Mouse (Mus musculus): ENCODE results near the gene Fgd3. TPM values are rescaled to one million over a fixed set of nuclear protein-coding genes. Genes with fewer than 3 reads are reported as not detected.

Fgd3 gene
- polyA plus RNA-seq, 1 experiment = 22.0 TPM

GRCm38 (mm10) chr13:49358184-49358583, 38.1 kb upstream of the Fgd3 start:
- Histone ChIP-seq H3K27me3 (ENCODE audit: control insufficient read depth, insufficient read depth, low read length) (no peaks in the 10 kb centered on the region), H3K4me1 (ENCODE audit: control insufficient read depth, insufficient read depth, insufficient read length) (peaks cover 9% of the 10 kb centered on the region; the same call in 1 of the 2 replicates), H3K4me3 (ENCODE audit: extremely low read depth, insufficient read depth, insufficient read length) (no peak overlapping the region), H3K27ac (ENCODE audit: insufficient read depth, low read length) (no peak overlapping the region), H3K36me3 (ENCODE audit: control insufficient read depth, insufficient read depth, low read length) (no peaks in the 10 kb centered on the region)
- 86% methylated on average over 3 of the region's 3 CpGs for WGBS
- TF ChIP-seq CTCF (IDR thresholded peaks at IDR 0.05; ENCODE audit: extremely low read depth, insufficient read depth, insufficient read length, insufficient replicate concordance) (no peak), POLR2A (IDR thresholded peaks at IDR 0.05; ENCODE audit: low read depth, low read length) (no peak)
- no peak for DNase-seq (ENCODE audit: low read depth in 1 of 2, low spot score in 2 of 2)

- Histone ChIP-seq H3K36me3 (ENCODE audit: control insufficient read depth, insufficient read depth, low read length) (no peaks in the 10 kb centered on the region), H3K27ac (ENCODE audit: insufficient read depth, low read length) (no peak overlapping the region), H3K4me1 (ENCODE audit: control insufficient read depth, insufficient read depth, insufficient read length) (peaks cover 15% of the 10 kb centered on the region), H3K4me3 (ENCODE audit: extremely low read depth, insufficient read depth, insufficient read length) (no peak overlapping the region), H3K27me3 (ENCODE audit: control insufficient read depth, insufficient read depth, low read length) (no peaks in the 10 kb centered on the region)
- no peak for TF ChIP-seq POLR2A (IDR thresholded peaks at IDR 0.05; ENCODE audit: low read depth, low read length)
- no peak for TF ChIP-seq CTCF (IDR thresholded peaks at IDR 0.05; ENCODE audit: extremely low read depth, insufficient read depth, insufficient read length, insufficient replicate concordance)
- WGBS = 97% methylated on average over 8 of the region's 8 CpGs
- DNase-seq (ENCODE audit: low read depth in 1 of 2, low spot score in 2 of 2) = no peak
Observed at GRCm38 (mm10) chr13:49357367-49358026, 37.4 kb upstream of the Fgd3 start.

GRCm38 (mm10) chr13:49356090-49356489, 36.0 kb upstream of the Fgd3 start:
- Histone ChIP-seq H3K36me3 (ENCODE audit: control insufficient read depth, insufficient read depth, low read length) (no peaks in the 10 kb centered on the region), H3K27ac (ENCODE audit: insufficient read depth, low read length) (no peak overlapping the region), H3K4me3 (ENCODE audit: extremely low read depth, insufficient read depth, insufficient read length) (no peak overlapping the region), H3K27me3 (ENCODE audit: control insufficient read depth, insufficient read depth, low read length) (no peaks in the 10 kb centered on the region), H3K4me1 (ENCODE audit: control insufficient read depth, insufficient read depth, insufficient read length) (peaks cover 11% of the 10 kb centered on the region)
- 90% methylated on average over 7 of the region's 7 CpGs for WGBS
- TF ChIP-seq CTCF (IDR thresholded peaks at IDR 0.05; ENCODE audit: extremely low read depth, insufficient read depth, insufficient read length, insufficient replicate concordance) = no peak
- no peak for TF ChIP-seq POLR2A (IDR thresholded peaks at IDR 0.05; ENCODE audit: low read depth, low read length)
- DNase-seq (ENCODE audit: low read depth in 1 of 2, low spot score in 2 of 2) = no peak

- Histone ChIP-seq H3K27ac (ENCODE audit: insufficient read depth, low read length) (no peak overlapping the region), H3K4me3 (ENCODE audit: extremely low read depth, insufficient read depth, insufficient read length) (no peak overlapping the region), H3K27me3 (ENCODE audit: control insufficient read depth, insufficient read depth, low read length) (no peaks in the 10 kb centered on the region), H3K4me1 (ENCODE audit: control insufficient read depth, insufficient read depth, insufficient read length) (peaks cover 11% of the 10 kb centered on the region), H3K36me3 (ENCODE audit: control insufficient read depth, insufficient read depth, low read length) (no peaks in the 10 kb centered on the region)
- DNase-seq (ENCODE audit: low read depth in 1 of 2, low spot score in 2 of 2) = no peak
- 80% methylated on average over 11 of the region's 11 CpGs for WGBS
- TF ChIP-seq CTCF (IDR thresholded peaks at IDR 0.05; ENCODE audit: extremely low read depth, insufficient read depth, insufficient read length, insufficient replicate concordance) (no peak), POLR2A (IDR thresholded peaks at IDR 0.05; ENCODE audit: low read depth, low read length) (no peak)
Observed at GRCm38 (mm10) chr13:49355461-49356061, 35.5 kb upstream of the Fgd3 start.

- Histone ChIP-seq H3K36me3 (ENCODE audit: control insufficient read depth, insufficient read depth, low read length) (no peaks in the 10 kb centered on the region), H3K27ac (ENCODE audit: insufficient read depth, low read length) (no peak overlapping the region), H3K4me1 (ENCODE audit: control insufficient read depth, insufficient read depth, insufficient read length) (peaks cover 14% of the 10 kb centered on the region), H3K27me3 (ENCODE audit: control insufficient read depth, insufficient read depth, low read length) (no peaks in the 10 kb centered on the region), H3K4me3 (ENCODE audit: extremely low read depth, insufficient read depth, insufficient read length) (no peak overlapping the region)
- TF ChIP-seq POLR2A (IDR thresholded peaks at IDR 0.05; ENCODE audit: low read depth, low read length) (no peak), CTCF (IDR thresholded peaks at IDR 0.05; ENCODE audit: extremely low read depth, insufficient read depth, insufficient read length, insufficient replicate concordance) (no peak)
- DNase-seq (ENCODE audit: low read depth in 1 of 2, low spot score in 2 of 2) = no peak
- WGBS = 79% methylated on average over 5 of the region's 5 CpGs
Observed at GRCm38 (mm10) chr13:49353991-49354507, 33.9 kb upstream of the Fgd3 start.

- TF ChIP-seq CTCF (IDR thresholded peaks at IDR 0.05; ENCODE audit: extremely low read depth, insufficient read depth, insufficient read length, insufficient replicate concordance) = no peak
- TF ChIP-seq POLR2A (IDR thresholded peaks at IDR 0.05; ENCODE audit: low read depth, low read length) = no peak
- Histone ChIP-seq H3K4me1 (ENCODE audit: control insufficient read depth, insufficient read depth, insufficient read length) (peaks cover 14% of the 10 kb centered on the region), H3K36me3 (ENCODE audit: control insufficient read depth, insufficient read depth, low read length) (no peaks in the 10 kb centered on the region), H3K27ac (ENCODE audit: insufficient read depth, low read length) (no peak overlapping the region), H3K27me3 (ENCODE audit: control insufficient read depth, insufficient read depth, low read length) (no peaks in the 10 kb centered on the region), H3K4me3 (ENCODE audit: extremely low read depth, insufficient read depth, insufficient read length) (no peak overlapping the region)
- no peak for DNase-seq (ENCODE audit: low read depth in 1 of 2, low spot score in 2 of 2)
Observed at GRCm38 (mm10) chr13:49353422-49353821, 33.3 kb upstream of the Fgd3 start.

Measured in spleen, adult 2 months (tissue).